Mouse (Mus musculus): ENCODE data around the gene Noxo1. TPM values are rescaled to one million over a fixed set of nuclear protein-coding genes. Genes with fewer than 3 reads are reported as not detected.
A peak's percentile ranks its signal among the peaks of the same experiment; 100 is the strongest.

The Noxo1 gene
- polyA plus RNA-seq, 1 experiment from 2014 or later, result 5.3 TPM

GRCm38 (mm10) chr17:24737135-24737810, 41.2 kb downstream of the Noxo1 start:
- H3K9ac ChIP-seq (ENCODE audit: low read depth, low read length), result peak overlapping the region; percentile 66

GRCm38 (mm10) chr17:24738238-24738637, 42.2 kb downstream of the Noxo1 start:
- Histone ChIP-seq H3K9me3 (ENCODE audit: control insufficient read depth, low read length) (no peaks in the 10 kb centered on the region), H3K27me3 (replicated peaks; ENCODE audit: control insufficient read depth, insufficient read depth, low read length) (no peaks in the 10 kb centered on the region), H3K4me1 (ENCODE audit: control insufficient read depth, insufficient read depth, low read length) (peaks cover 10% of the 10 kb centered on the region), H3K36me3 (ENCODE audit: control insufficient read depth, insufficient read depth, low read length) (0 out of 2 replicates have a peak, but pooled peaks cover 10% of the 10 kb centered on the region), H3K27ac (replicated peaks; ENCODE audit: low read depth, low read length) (no peak overlapping the region), H3K4me3 (ENCODE audit: low read depth, low read length) (no peak overlapping the region), H3K9ac (ENCODE audit: low read depth, low read length) (no peak overlapping the region), H3K4me2 (ENCODE audit: low read depth, low read length) (no peak overlapping the region)
- no peak for ATAC-seq (ENCODE audit: low read depth)
- WGBS, result 79% methylated on average over 4 of the region's 4 CpGs
- no peak for DNase-seq (ENCODE audit: low spot score)

More at GRCm38 (mm10) chr17:24737135-24737810, 41.2 kb downstream of the Noxo1 start:
- H3K36me3 ChIP-seq (ENCODE audit: control insufficient read depth, insufficient read depth, low read length), result 0 out of 2 replicates have a peak, but pooled peaks cover 10% of the 10 kb centered on the region
- WGBS, result 21% methylated on average over 8 of the region's 8 CpGs
- H3K9me3 ChIP-seq (ENCODE audit: control insufficient read depth, low read length), result no peaks in the 10 kb centered on the region
- DNase-seq (ENCODE audit: low spot score) (no peak), ATAC-seq (ENCODE audit: low read depth) (no peak)
- no peak overlapping the region for H3K27ac ChIP-seq (replicated peaks; ENCODE audit: low read depth, low read length)
- peak overlapping the region; percentile 90 for H3K4me2 ChIP-seq (ENCODE audit: low read depth, low read length)
- H3K4me3 ChIP-seq (ENCODE audit: low read depth, low read length), result peak overlapping the region; percentile 61
- H3K4me1 ChIP-seq (ENCODE audit: control insufficient read depth, insufficient read depth, low read length), result peaks cover 10% of the 10 kb centered on the region
- H3K27me3 ChIP-seq (replicated peaks; ENCODE audit: control insufficient read depth, insufficient read depth, low read length), result no peaks in the 10 kb centered on the region

- no peak overlapping the region for H3K27ac ChIP-seq (replicated peaks; ENCODE audit: low read depth, low read length)
- H3K9ac ChIP-seq (ENCODE audit: low read depth, low read length), result no peak overlapping the region
- H3K4me3 ChIP-seq (ENCODE audit: low read depth, low read length), result no peak overlapping the region
- 80% methylated on average over 8 of the region's 8 CpGs for WGBS
- H3K4me1 ChIP-seq (ENCODE audit: control insufficient read depth, insufficient read depth, low read length), result peaks cover 10% of the 10 kb centered on the region
- DNase-seq (ENCODE audit: low spot score), result no peak
- no peaks in the 10 kb centered on the region for H3K9me3 ChIP-seq (ENCODE audit: control insufficient read depth, low read length)
- ATAC-seq (ENCODE audit: low read depth), result no peak
- H3K27me3 ChIP-seq (replicated peaks; ENCODE audit: control insufficient read depth, insufficient read depth, low read length), result no peaks in the 10 kb centered on the region
- H3K36me3 ChIP-seq (ENCODE audit: control insufficient read depth, insufficient read depth, low read length), result 0 out of 2 replicates have a peak, but pooled peaks cover 10% of the 10 kb centered on the region
- no peak overlapping the region for H3K4me2 ChIP-seq (ENCODE audit: low read depth, low read length)
These were observed 43.9 kb downstream of the Noxo1 start for GRCm38 (mm10) chr17:24739926-24740325.

- 80% methylated on average over 8 of the region's 8 CpGs for WGBS
- ATAC-seq (ENCODE audit: low read depth), result no peak
- DNase-seq (ENCODE audit: low spot score), result no peak
These were observed 46.3 kb downstream of the Noxo1 start for GRCm38 (mm10) chr17:24742307-24742706.

GRCm38 (mm10) chr17:24743896-24744295, 47.9 kb downstream of the Noxo1 start:
- Histone ChIP-seq H3K27ac (replicated peaks; ENCODE audit: low read depth, low read length) (no peak overlapping the region), H3K27me3 (replicated peaks; ENCODE audit: control insufficient read depth, insufficient read depth, low read length) (no peaks in the 10 kb centered on the region), H3K9me3 (ENCODE audit: control insufficient read depth, low read length) (no peaks in the 10 kb centered on the region), H3K4me3 (ENCODE audit: low read depth, low read length) (no peak overlapping the region), H3K4me2 (ENCODE audit: low read depth, low read length) (no peak overlapping the region), H3K9ac (ENCODE audit: low read depth, low read length) (no peak overlapping the region), H3K4me1 (ENCODE audit: control insufficient read depth, insufficient read depth, low read length) (peaks cover 8% of the 10 kb centered on the region; the same call in 1 of the 2 replicates), H3K36me3 (ENCODE audit: control insufficient read depth, insufficient read depth, low read length) (0 out of 2 replicates have a peak, but pooled peaks cover 10% of the 10 kb centered on the region)
- no peak for DNase-seq (ENCODE audit: low spot score)
- ATAC-seq (ENCODE audit: low read depth), result no peak
- 78% methylated on average over 5 of the region's 5 CpGs for WGBS

More at GRCm38 (mm10) chr17:24742307-24742706, 46.3 kb downstream of the Noxo1 start:
- Histone ChIP-seq H3K36me3 (ENCODE audit: control insufficient read depth, insufficient read depth, low read length) (0 out of 2 replicates have a peak, but pooled peaks cover 10% of the 10 kb centered on the region), H3K4me2 (ENCODE audit: low read depth, low read length) (no peak overlapping the region), H3K4me1 (ENCODE audit: control insufficient read depth, insufficient read depth, low read length) (peaks cover 8% of the 10 kb centered on the region), H3K9ac (ENCODE audit: low read depth, low read length) (no peak overlapping the region), H3K27me3 (replicated peaks; ENCODE audit: control insufficient read depth, insufficient read depth, low read length) (no peaks in the 10 kb centered on the region), H3K4me3 (ENCODE audit: low read depth, low read length) (no peak overlapping the region), H3K27ac (replicated peaks; ENCODE audit: low read depth, low read length) (no peak overlapping the region), H3K9me3 (ENCODE audit: control insufficient read depth, low read length) (no peaks in the 10 kb centered on the region)

- no peaks in the 10 kb centered on the region for H3K27me3 ChIP-seq (replicated peaks; ENCODE audit: control insufficient read depth, insufficient read depth, low read length)
- DNase-seq (ENCODE audit: low spot score) (no peak), ATAC-seq (ENCODE audit: low read depth) (no peak)
- 0 out of 2 replicates have a peak, but pooled peaks cover 10% of the 10 kb centered on the region for H3K36me3 ChIP-seq (ENCODE audit: control insufficient read depth, insufficient read depth, low read length)
- no peaks in the 10 kb centered on the region for H3K9me3 ChIP-seq (ENCODE audit: control insufficient read depth, low read length)
- no peak overlapping the region for H3K4me2 ChIP-seq (ENCODE audit: low read depth, low read length)
- H3K9ac ChIP-seq (ENCODE audit: low read depth, low read length), result no peak overlapping the region
- peaks cover 8% of the 10 kb centered on the region; the same call in 1 of the 2 replicates for H3K4me1 ChIP-seq (ENCODE audit: control insufficient read depth, insufficient read depth, low read length)
- H3K27ac ChIP-seq (replicated peaks; ENCODE audit: low read depth, low read length), result no peak overlapping the region
- no peak overlapping the region for H3K4me3 ChIP-seq (ENCODE audit: low read depth, low read length)
- WGBS, result 76% methylated on average over 3 of the region's 3 CpGs
These were observed 48.3 kb downstream of the Noxo1 start for GRCm38 (mm10) chr17:24744381-24744780.

- 14% methylated on average over 7 of the region's 7 CpGs for WGBS
- DNase-seq (ENCODE audit: low spot score), result peak; percentile 94
- peak; percentile 89 for ATAC-seq (ENCODE audit: low read depth)
- no peak overlapping the region for H3K9ac ChIP-seq (ENCODE audit: low read depth, low read length)
- H3K4me1 ChIP-seq (ENCODE audit: control insufficient read depth, insufficient read depth, low read length), result peaks cover 8% of the 10 kb centered on the region; the same call in 1 of the 2 replicates
- H3K4me3 ChIP-seq (ENCODE audit: low read depth, low read length), result no peak overlapping the region
- no peak overlapping the region for H3K27ac ChIP-seq (replicated peaks; ENCODE audit: low read depth, low read length)
- no peak overlapping the region for H3K4me2 ChIP-seq (ENCODE audit: low read depth, low read length)
- H3K27me3 ChIP-seq (replicated peaks; ENCODE audit: control insufficient read depth, insufficient read depth, low read length), result peaks cover 9% of the 10 kb centered on the region
- H3K36me3 ChIP-seq (ENCODE audit: control insufficient read depth, insufficient read depth, low read length), result 0 out of 2 replicates have a peak, but pooled peaks cover 6% of the 10 kb centered on the region
- no peaks in the 10 kb centered on the region for H3K9me3 ChIP-seq (ENCODE audit: control insufficient read depth, low read length)
These were observed 49.8 kb downstream of the Noxo1 start for GRCm38 (mm10) chr17:24745526-24746497.

GRCm38 (mm10) chr17:24746986-24747385, 51.0 kb downstream of the Noxo1 start:
- H3K4me1 ChIP-seq (ENCODE audit: control insufficient read depth, insufficient read depth, low read length), result peaks cover 8% of the 10 kb centered on the region; the same call in 1 of the 2 replicates
- H3K9me3 ChIP-seq (ENCODE audit: control insufficient read depth, low read length), result no peaks in the 10 kb centered on the region
- 24% methylated on average over 4 of the region's 4 CpGs for WGBS
- DNase-seq (ENCODE audit: low spot score) (peak; percentile 68), ATAC-seq (ENCODE audit: low read depth) (peak; percentile 56)
- peaks cover 20% of the 10 kb centered on the region for H3K27me3 ChIP-seq (replicated peaks; ENCODE audit: control insufficient read depth, insufficient read depth, low read length)
- no peaks in the 10 kb centered on the region for H3K36me3 ChIP-seq (ENCODE audit: control insufficient read depth, insufficient read depth, low read length)
- H3K9ac ChIP-seq (ENCODE audit: low read depth, low read length), result no peak overlapping the region; the same call in 1 of the 2 replicates
- H3K4me2 ChIP-seq (ENCODE audit: low read depth, low read length), result no peak overlapping the region
- no peak overlapping the region for H3K4me3 ChIP-seq (ENCODE audit: low read depth, low read length)
- peak overlapping the region; percentile 52; the same call in 1 of the 2 replicates for H3K27ac ChIP-seq (replicated peaks; ENCODE audit: low read depth, low read length)

All from embryonic facial prominence, embryonic 14.5 days (tissue).